Mouse (Mus musculus) kidney, postnatal 0 days (tissue): ENCODE data around the gene Ddx52. TPM values are rescaled to one million over a fixed set of nuclear protein-coding genes. Genes with fewer than 3 reads are reported as not detected.

Source experiments
- ATAC-seq: fragments of 200-750 bp; cut with Nextera tagmentation; replicated peaks from 2 replicates; pipeline ENCODE4 v1.8.0; 2017; ENCODE audit warnings: low read depth, moderate number of reproducible peaks, moderate TSS enrichment, moderate library complexity; ENCODE audit not compliant: low FRiP score
- DNase-seq: peaks from one replicate; pipeline ENCODE4 v3.0.0-alpha.2; 2016; ENCODE audit warnings: low spot score
- H3K27ac ChIP-seq: fragments of 300-500 bp; sonication (generic); 2 replicates; pipeline ENCODE4 v1.5.1; 2014; ENCODE audit warnings: mild to moderate bottlenecking
- H3K27me3 ChIP-seq: fragments of 300-500 bp; sonication (generic); 2 replicates; pipeline ENCODE4 v1.6.1; 2014; ENCODE audit warnings: low read length, mixed read lengths; ENCODE audit not compliant: insufficient read depth
- H3K36me3 ChIP-seq: fragments of 300-500 bp; sonication (generic); 2 replicates; pipeline ENCODE4 v1.6.1; 2014; ENCODE audit warnings: low read length, mixed read lengths; ENCODE audit not compliant: insufficient read depth
- H3K4me1 ChIP-seq: fragments of 300-500 bp; sonication (generic); replicated peaks from 2 replicates; pipeline ENCODE4 v1.6.1; 2014; ENCODE audit warnings: antibody characterized with exemption, low read length, mixed read lengths; ENCODE audit not compliant: insufficient read depth
- H3K4me2 ChIP-seq: fragments of 300-500 bp; sonication (generic); 2 replicates; pipeline ENCODE4 v1.6.1; 2014; ENCODE audit warnings: mild to moderate bottlenecking, low read length, moderate library complexity, mixed read lengths
- H3K4me3 ChIP-seq: fragments of 300-500 bp; sonication (generic); replicated peaks from 2 replicates; pipeline ENCODE4 v1.5.1; 2014; ENCODE audit warnings: low read depth, low read length
- H3K9ac ChIP-seq: fragments of 300-500 bp; sonication (generic); 2 replicates; pipeline ENCODE4 v1.6.1; 2014; ENCODE audit warnings: low read depth, low read length
- H3K9me3 ChIP-seq: fragments of 300-500 bp; sonication (generic); replicated peaks from 2 replicates; pipeline ENCODE4 v1.6.1; 2016; ENCODE audit warnings: low read length, inconsistent platforms, mixed read lengths
- CTCF ChIP-seq: IDR thresholded peaks from 2 replicates; pipeline ENCODE4 v1.5.1; 2016; ENCODE audit warnings: antibody characterized with exemption, low read depth, mild to moderate bottlenecking, moderate library complexity
- WGBS: fragments of 180-500 bp; shearing (Covaris S2); extraction: QIAGEN DNeasy Blood & Tissue Kit; methylation state at CpG from one replicate; pipeline ENCODE4 v1.1.7; 2014; 5-methylcytosine and 5-hydroxymethylcytosine counted together
- polyA plus RNA-seq: library from polyadenylated mRNA; unstranded; fragments of >200 nt; fragmentation: Nextera tagmentation; extraction: Ambion mirVana; gene quantifications from 2 replicates; pipeline ENCODE4 v1.2.1, GENCODE M21; 2015

The Ddx52 gene
- polyA plus RNA-seq, 1 experiment from 2014 or later = 32.5 TPM

- Histone ChIP-seq H3K9ac (no peak overlapping the region), H3K4me1 (no peaks in the 10 kb centered on the region), H3K27ac (no peak overlapping the region), H3K9me3 (no peaks in the 10 kb centered on the region), H3K27me3 (no peaks in the 10 kb centered on the region), H3K4me3 (no peak overlapping the region), H3K4me2 (no peak overlapping the region), H3K36me3 (peaks cover 30% of the 10 kb centered on the region)
- TF ChIP-seq CTCF = no peak
- no peak for DNase-seq
- no peak for ATAC-seq
- 82% methylated on average over 6 of the region's 6 CpGs for WGBS
Observed at GRCm38 (mm10) chr11:83979992-83980391, 38.1 kb downstream of the Ddx52 start.

DNA sequence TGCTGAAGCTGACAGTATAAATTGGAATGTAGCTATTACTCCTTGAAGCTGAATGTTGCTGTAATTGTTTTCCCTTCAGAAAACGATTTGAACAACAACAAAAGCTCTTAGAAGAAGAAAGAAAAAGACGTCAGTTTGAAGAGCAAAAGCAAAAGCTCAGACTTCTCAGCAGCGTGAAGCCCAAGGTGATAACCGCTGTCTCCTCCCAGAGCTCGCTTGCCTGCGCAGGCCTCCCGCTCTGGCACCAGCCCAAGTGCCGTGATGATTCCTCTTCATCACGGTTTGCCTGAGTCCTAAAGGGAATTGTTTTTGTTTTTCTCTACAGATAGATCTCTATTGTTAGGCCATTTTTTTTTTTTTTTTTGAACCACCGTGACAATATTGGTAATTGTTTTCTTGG, 39.5 kb downstream of the Ddx52 start:
- Histone ChIP-seq H3K36me3 (peaks cover 35% of the 10 kb centered on the region), H3K9ac (no peak overlapping the region), H3K4me2 (no peak overlapping the region), H3K4me3 (no peak overlapping the region), H3K9me3 (no peaks in the 10 kb centered on the region), H3K27me3 (no peaks in the 10 kb centered on the region), H3K4me1 (no peaks in the 10 kb centered on the region), H3K27ac (no peak overlapping the region)
- no peak for DNase-seq
- ATAC-seq = no peak
- no peak for TF ChIP-seq CTCF
- 85% methylated on average over 10 of the region's 10 CpGs for WGBS

DNA sequence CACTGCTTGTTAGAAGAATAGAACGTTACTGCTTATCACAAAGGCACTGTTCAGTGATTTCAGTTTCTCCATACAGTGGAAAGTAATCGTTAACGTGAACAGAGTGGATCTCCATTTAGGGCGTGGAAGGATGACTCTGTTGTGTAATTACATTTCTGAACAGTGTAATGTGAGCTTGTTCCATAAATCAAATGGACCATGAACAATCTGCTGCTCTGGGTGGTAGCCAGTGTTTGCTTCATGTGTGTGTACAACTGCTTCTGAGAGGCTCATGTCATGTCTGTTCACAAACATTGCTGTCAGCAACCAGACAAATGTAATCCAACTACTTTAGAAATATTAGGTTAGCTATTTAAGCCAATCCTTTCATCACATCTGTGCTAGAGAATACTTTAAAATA, 49.8 kb downstream of the Ddx52 start:
- no peaks in the 10 kb centered on the region for H3K9me3 ChIP-seq
- peaks cover 29% of the 10 kb centered on the region for H3K36me3 ChIP-seq
- no peak overlapping the region for H3K27ac ChIP-seq
- no peak overlapping the region for H3K4me2 ChIP-seq
- H3K4me3 ChIP-seq = no peak overlapping the region
- no peaks in the 10 kb centered on the region for H3K27me3 ChIP-seq
- H3K4me1 ChIP-seq = no peaks in the 10 kb centered on the region
- 46% methylated on average over 4 of the region's 4 CpGs for WGBS
- H3K9ac ChIP-seq = no peak overlapping the region
- ATAC-seq = no peak
- no peak for DNase-seq
- no peak for TF ChIP-seq CTCF

DNA sequence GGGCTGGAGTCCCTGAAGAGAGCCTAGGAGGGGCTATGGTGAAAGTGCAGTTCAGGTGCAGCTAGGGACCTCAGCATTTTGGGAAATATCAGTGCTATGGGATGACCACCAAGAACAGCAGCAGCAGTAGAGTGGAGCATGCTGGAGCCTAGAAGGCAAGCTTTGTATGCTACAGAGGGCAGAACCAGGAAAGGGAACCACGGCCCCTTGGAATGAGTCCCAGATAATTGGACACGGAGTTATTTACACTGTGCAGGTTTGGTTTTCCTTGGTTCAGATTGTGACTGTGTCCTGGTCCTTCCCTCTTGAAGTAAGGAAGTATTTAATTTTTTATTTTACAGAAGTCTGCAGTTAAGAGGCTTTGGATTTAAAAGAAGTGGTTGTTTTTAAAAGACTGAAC, 51.6 kb downstream of the Ddx52 start:
- DNase-seq (no peak), ATAC-seq (no peak)
- no peaks in the 10 kb centered on the region for H3K27me3 ChIP-seq
- no peak overlapping the region for H3K4me3 ChIP-seq
- H3K9me3 ChIP-seq = no peaks in the 10 kb centered on the region
- H3K4me2 ChIP-seq = no peak overlapping the region
- no peak for TF ChIP-seq CTCF
- no peak overlapping the region for H3K27ac ChIP-seq
- whole genome bisulfite sequencing = 70% methylated on average over 2 of the region's 2 CpGs
- no peak overlapping the region for H3K9ac ChIP-seq
- peaks cover 41% of the 10 kb centered on the region for H3K36me3 ChIP-seq
- H3K4me1 ChIP-seq = no peaks in the 10 kb centered on the region

GRCm38 (mm10) chr11:83994481-83994880, 52.6 kb downstream of the Ddx52 start:
- Histone ChIP-seq H3K9ac (no peak overlapping the region), H3K36me3 (peaks cover 39% of the 10 kb centered on the region), H3K27me3 (no peaks in the 10 kb centered on the region), H3K4me2 (no peak overlapping the region), H3K9me3 (no peaks in the 10 kb centered on the region), H3K4me1 (no peaks in the 10 kb centered on the region), H3K27ac (no peak overlapping the region), H3K4me3 (no peak overlapping the region)
- TF ChIP-seq CTCF = no peak
- DNase-seq = no peak
- WGBS = 79% methylated on average over 3 of the region's 3 CpGs
- no peak for ATAC-seq

- H3K27ac ChIP-seq = no peak overlapping the region
- H3K4me1 ChIP-seq = no peaks in the 10 kb centered on the region
- no peak for TF ChIP-seq CTCF
- H3K4me2 ChIP-seq = no peak overlapping the region
- H3K4me3 ChIP-seq = no peak overlapping the region
- peaks cover 36% of the 10 kb centered on the region for H3K36me3 ChIP-seq
- no peak for DNase-seq
- H3K27me3 ChIP-seq = no peaks in the 10 kb centered on the region
- 93% methylated on average over 2 of the region's 2 CpGs for WGBS
- no peak overlapping the region for H3K9ac ChIP-seq
- H3K9me3 ChIP-seq = no peaks in the 10 kb centered on the region
- ATAC-seq = no peak
Observed at GRCm38 (mm10) chr11:83995535-83995950, 53.7 kb downstream of the Ddx52 start.

GRCm38 (mm10) chr11:83997171-83997868, 55.5 kb downstream of the Ddx52 start:
- ATAC-seq = no peak
- H3K36me3 ChIP-seq = peaks cover 36% of the 10 kb centered on the region

More at GRCm38 (mm10) chr11:83997171-83997868, 55.5 kb downstream of the Ddx52 start:
- no peak for DNase-seq
- no peaks in the 10 kb centered on the region for H3K27me3 ChIP-seq
- H3K9ac ChIP-seq = no peak overlapping the region
- no peaks in the 10 kb centered on the region for H3K4me1 ChIP-seq
- WGBS = 87% methylated on average over 5 of the region's 5 CpGs
- H3K4me2 ChIP-seq = no peak overlapping the region
- no peaks in the 10 kb centered on the region for H3K9me3 ChIP-seq
- no peak overlapping the region for H3K27ac ChIP-seq
- no peak for TF ChIP-seq CTCF
- H3K4me3 ChIP-seq = no peak overlapping the region
